Mouse (Mus musculus): ENCODE measurements around the gene Eci2.

- TF ChIP-seq CTCF (IDR thresholded peaks at IDR 0.05; ENCODE audit: control insufficient read depth, insufficient read depth, low read length): no peak
- TF ChIP-seq POLR2A (IDR thresholded peaks at IDR 0.05; ENCODE audit: borderline replicate concordance, control insufficient read depth, low read depth, low read length): no peak
Measured at GRCm38 (mm10) chr13:35018866-35019536, 7.9 kb downstream of the Eci2 start.

Measured in bone marrow, adult 2 months (tissue).